Mouse (Mus musculus): ENCODE measurements around the gene Serpinb6e. TPM values are rescaled to one million over a fixed set of nuclear protein-coding genes. Genes with fewer than 3 reads are reported as not detected.

Gene Serpinb6e
- not detected for total RNA-seq (2021)

- no peak for DNase-seq (ENCODE audit: extremely low spot score in 1 of 2, low spot score in 2 of 2)
- intact Hi-C loops (cut with DNase I) = no loop called here
Observed at GRCm38 (mm10) chr13:33843308-33843707, at the start of gene Serpinb6e. Gene Serpinb6e (minus strand): TSS chr13:33843408.

- intact Hi-C loops (cut with DNase I) = no loop called here
- no peak for DNase-seq (ENCODE audit: extremely low spot score in 1 of 2, low spot score in 2 of 2)
Observed at GRCm38 (mm10) chr13:33830751-33831150, 12.5 kb downstream of the Serpinb6e start.

DNA sequence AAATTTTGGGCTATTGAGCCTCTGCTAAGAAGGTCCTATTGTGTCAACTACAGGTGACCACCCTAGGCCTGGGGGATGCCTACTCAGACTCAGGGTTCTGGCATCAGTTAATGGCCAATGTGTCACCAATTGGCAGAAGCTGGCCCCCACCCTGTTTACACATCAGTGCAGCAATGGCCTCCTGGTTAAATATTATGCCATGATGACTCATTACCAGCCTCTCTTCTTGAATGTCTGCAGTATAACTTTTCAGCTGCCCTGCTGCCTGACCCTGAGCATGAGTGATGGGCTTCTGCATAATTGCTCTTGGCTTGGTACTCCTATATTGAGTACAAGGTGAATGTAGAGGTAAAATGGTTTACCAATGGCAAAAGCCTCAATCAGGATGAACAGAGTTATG is 19.8 kb downstream of the Serpinb6e start:
- no peak for DNase-seq (ENCODE audit: extremely low spot score in 1 of 2, low spot score in 2 of 2)
- intact Hi-C loops (cut with DNase I) = loop anchor here (5.0 kb wide), 1 partner anchor 921 kb away; no protein-coding TSS in a partner anchor

DNA sequence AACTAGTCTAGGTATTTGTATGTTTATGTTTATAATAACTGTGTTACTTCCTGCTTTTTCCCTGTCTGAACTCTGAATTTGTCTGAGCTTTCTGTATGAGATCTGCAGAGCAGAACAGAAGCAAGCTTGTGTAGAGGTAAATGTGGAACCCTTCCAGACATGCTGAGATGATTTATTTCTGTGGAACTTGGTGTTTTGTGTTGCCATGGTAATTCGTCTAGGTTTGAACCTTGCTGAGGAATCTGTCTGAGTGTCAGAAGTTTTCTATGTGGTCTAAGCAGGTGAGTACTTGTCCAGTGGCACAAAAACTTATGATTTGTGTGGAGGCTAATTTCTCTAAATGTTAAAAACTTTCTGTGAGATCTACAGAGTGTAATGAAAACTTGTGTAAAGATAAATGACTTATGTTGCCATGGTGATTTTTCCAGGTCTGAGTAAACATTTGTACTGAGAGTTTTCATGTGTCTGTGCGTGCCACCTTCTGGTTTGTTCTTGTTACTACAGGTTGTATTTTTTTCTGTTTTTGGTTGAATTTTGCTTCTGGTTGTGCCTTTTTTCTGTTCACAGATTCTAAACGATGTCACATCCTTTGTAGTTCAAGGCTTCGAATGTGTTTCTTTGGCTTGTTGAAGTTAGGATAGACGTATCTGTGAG is 21.6 kb downstream of the Serpinb6e start:
- intact Hi-C loops (cut with DNase I) = loop anchor here (5.0 kb wide), 1 partner anchor 919 kb away; no protein-coding TSS in a partner anchor
- DNase-seq (ENCODE audit: extremely low spot score in 1 of 2, low spot score in 2 of 2) = peak in 1 of 2 experiments; percentile 34

Other genes starting within 250 kb of the Serpinb6e start
- not detected for gene Serpinb6d, start 182.0 kb downstream of the Serpinb6e start, total RNA-seq (2021)
- under 1 TPM; 0.34 to 0.60 TPM for gene Serpinb6c, start 62.3 kb upstream of the Serpinb6e start, total RNA-seq (2021)
- 1 to 10 TPM; 4.6 TPM for gene Nqo2, start 121.3 kb upstream of the Serpinb6e start, total RNA-seq (2021)
- 1 to 10 TPM; 7.5 to 8.4 TPM for gene Ripk1, start 159.0 kb upstream of the Serpinb6e start, total RNA-seq (2021)
- gene Serpinb6a, start 159.4 kb upstream of the Serpinb6e start, total RNA-seq (2021) = 10 to 100 TPM; 37.6 to 41.9 TPM
- gene Bphl, start 194.2 kb upstream of the Serpinb6e start, total RNA-seq (2021) = 10 to 100 TPM; 28.5 to 32.1 TPM
- 1,000 to 10,000 TPM; 2,795 to 2,863 TPM for gene Tubb2a, start 234.6 kb upstream of the Serpinb6e start, total RNA-seq (2021)

All from left cerebral cortex, postnatal 10 days (tissue).